Mouse (Mus musculus) small intestine, adult 2 months (tissue): ENCODE data around the gene Sema4g. TPM values are rescaled to one million over a fixed set of nuclear protein-coding genes. Genes with fewer than 3 reads are reported as not detected.

ENCODE experiments used
- H3K27ac ChIP-seq: fragments of 200-500 bp; 2 replicates; pipeline ENCODE4 v1.5.1; 2012; ENCODE audit warnings: low read depth, low read length, control low read depth, inconsistent platforms; ENCODE audit not compliant: insufficient read depth
- H3K27me3 ChIP-seq: fragments of 200-500 bp; 2 replicates; pipeline ENCODE4 v1.6.1; 2012; ENCODE audit warnings: mild to moderate bottlenecking, moderate library complexity, low read length, inconsistent platforms; ENCODE audit not compliant: control insufficient read depth, insufficient read depth
- H3K36me3 ChIP-seq: fragments of 200-500 bp; 2 replicates; pipeline ENCODE4 v1.6.1; 2012; ENCODE audit warnings: mild to moderate bottlenecking, low read length, control low read depth, inconsistent platforms; ENCODE audit not compliant: control insufficient read depth, insufficient read depth
- H3K4me1 ChIP-seq: fragments of 200-500 bp; 2 replicates; pipeline ENCODE4 v1.6.1; 2012; ENCODE audit warnings: low read length, inconsistent platforms, mixed read lengths; ENCODE audit not compliant: control insufficient read depth, insufficient read depth, insufficient read length
- H3K4me3 ChIP-seq: fragments of 200-500 bp; 2 replicates; pipeline ENCODE4 v1.5.1; 2012; ENCODE audit warnings: low read depth, mild to moderate bottlenecking, control low read depth, inconsistent platforms, low read length, moderate library complexity
- CTCF ChIP-seq: fragments of 200-500 bp; IDR thresholded peaks from 2 replicates; pipeline ENCODE4 v1.5.1; 2012; ENCODE audit warnings: low read depth, mild to moderate bottlenecking, control low read depth, inconsistent platforms, low read length, moderate library complexity, mixed read lengths; ENCODE audit not compliant: insufficient replicate concordance, insufficient read length; ENCODE audit errors: extremely low read depth
- POLR2A ChIP-seq: fragments of 200-500 bp; IDR thresholded peaks from 2 replicates; pipeline ENCODE4 v1.6.1; 2012; ENCODE audit warnings: low read depth, mild to moderate bottlenecking, control low read depth, inconsistent platforms, low read length, moderate library complexity
- WGBS: fragments of 180-500 bp; shearing (Covaris S2); methylation state at CpG from one replicate; pipeline ENCODE4 v1.1.7; 2018; 5-methylcytosine and 5-hydroxymethylcytosine counted together
- polyA plus RNA-seq: library from polyadenylated mRNA; depleted of rRNA; stranded (reverse); fragments of >200 nt; gene quantifications from 2 replicates; pipeline ENCODE4 v1.2.3, GENCODE M21; 2012

The Sema4g gene
- polyA plus RNA-seq, 1 experiment = 344 TPM

DNA sequence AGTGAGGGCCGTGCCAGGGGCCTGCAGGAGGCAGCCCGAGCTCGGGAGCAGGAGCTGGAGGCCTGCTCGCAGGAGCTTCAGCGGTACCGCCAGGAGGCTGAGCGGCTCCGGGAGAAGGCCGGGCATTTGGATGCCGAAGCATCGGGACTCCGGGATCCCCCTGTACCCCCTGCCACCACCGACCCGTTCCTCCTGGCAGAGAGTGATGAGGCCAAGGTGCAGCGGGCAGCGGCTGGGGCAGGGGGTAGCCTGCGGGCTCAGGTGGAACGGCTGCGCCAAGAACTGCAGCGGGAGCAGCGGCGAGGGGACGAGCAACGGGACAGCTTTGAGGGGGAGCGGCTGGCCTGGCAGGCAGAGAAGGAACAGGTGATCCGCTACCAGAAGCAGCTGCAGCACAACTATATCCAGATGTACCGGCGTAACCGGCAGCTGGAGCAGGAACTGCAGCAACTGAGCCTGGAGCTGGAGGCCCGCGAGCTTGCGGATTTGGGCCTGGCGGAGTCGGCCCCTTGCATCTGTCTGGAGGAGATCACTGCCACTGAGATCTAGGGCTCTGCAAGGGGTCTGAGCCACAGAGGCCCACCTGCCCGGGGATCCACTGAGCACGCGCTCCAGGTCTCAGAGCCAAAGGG, 37.2 kb downstream of the Sema4g start:
- H3K27me3 ChIP-seq = no peaks in the 10 kb centered on the region
- peaks cover 31% of the 10 kb centered on the region for H3K36me3 ChIP-seq
- peaks cover 13% of the 10 kb centered on the region for H3K4me1 ChIP-seq
- no peak overlapping the region for H3K27ac ChIP-seq
- no peak for TF ChIP-seq CTCF
- no peak for TF ChIP-seq POLR2A
- H3K4me3 ChIP-seq = no peak overlapping the region
- 94% methylated on average over 37 of the region's 37 CpGs for WGBS

DNA sequence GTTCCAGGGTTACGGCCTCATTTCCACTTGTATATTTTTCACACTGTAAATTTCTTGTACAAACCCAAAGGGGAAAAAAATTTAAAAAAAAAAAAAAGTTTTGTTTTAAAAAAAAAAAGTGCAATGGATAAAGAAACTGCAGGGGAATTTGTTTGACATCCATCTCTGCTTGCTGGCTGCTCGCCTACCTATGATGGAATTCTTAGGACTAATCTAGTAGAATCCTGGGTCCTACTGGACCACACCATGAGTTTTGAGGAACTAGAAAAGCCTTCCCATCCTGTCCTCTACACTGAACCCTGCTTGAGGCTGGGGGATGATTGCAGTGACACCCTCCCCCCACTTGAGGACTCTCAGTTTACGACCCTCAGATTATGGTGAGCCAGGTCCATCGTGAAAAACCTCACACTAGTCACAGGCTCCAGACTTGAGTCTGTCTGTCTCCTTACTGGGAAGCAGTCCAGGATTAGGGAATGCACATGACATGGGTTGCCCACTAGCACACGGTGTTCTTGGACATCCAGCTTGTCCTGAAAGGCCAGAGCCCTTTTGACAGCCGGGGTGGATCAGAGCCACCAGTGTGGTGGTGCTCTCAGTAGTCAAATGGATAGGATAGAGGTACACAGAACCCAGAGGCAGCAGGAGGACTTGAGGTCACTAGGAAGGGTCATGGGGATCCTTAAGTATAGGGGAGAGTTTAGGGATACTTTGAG, 38.2 kb downstream of the Sema4g start:
- TF ChIP-seq CTCF = no peak
- no peak for TF ChIP-seq POLR2A
- Histone ChIP-seq H3K36me3 (peaks cover 27% of the 10 kb centered on the region), H3K27ac (no peak overlapping the region), H3K27me3 (no peaks in the 10 kb centered on the region), H3K4me1 (peaks cover 20% of the 10 kb centered on the region), H3K4me3 (no peak overlapping the region)
- 53% methylated on average over 6 of the region's 6 CpGs for WGBS

DNA sequence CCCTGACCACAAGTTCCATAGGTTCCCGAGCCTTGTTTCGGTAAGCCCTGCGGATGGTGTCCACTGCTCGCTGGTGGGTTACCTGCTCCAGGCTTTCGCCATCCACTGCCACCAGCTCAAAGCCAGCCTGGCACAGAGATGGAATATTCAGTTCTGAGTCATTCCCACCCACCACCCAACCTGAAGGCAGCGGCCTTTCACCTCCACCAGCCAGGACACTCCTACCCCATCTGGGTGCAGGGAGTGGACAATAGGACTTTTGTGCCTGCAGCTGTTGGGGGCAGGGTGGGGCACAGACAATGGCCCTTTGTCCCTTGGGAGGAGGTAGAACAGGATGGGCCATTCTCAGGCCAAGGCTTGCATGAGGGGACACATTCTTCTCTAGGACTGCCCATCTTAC, 38.9 kb downstream of the Sema4g start:
- peaks cover 20% of the 10 kb centered on the region for H3K4me1 ChIP-seq
- no peaks in the 10 kb centered on the region for H3K27me3 ChIP-seq
- WGBS = 66% methylated on average over 6 of the region's 6 CpGs
- no peak overlapping the region for H3K27ac ChIP-seq
- H3K4me3 ChIP-seq = no peak overlapping the region
- H3K36me3 ChIP-seq = peaks cover 24% of the 10 kb centered on the region
- TF ChIP-seq CTCF (no peak), POLR2A (no peak)

DNA sequence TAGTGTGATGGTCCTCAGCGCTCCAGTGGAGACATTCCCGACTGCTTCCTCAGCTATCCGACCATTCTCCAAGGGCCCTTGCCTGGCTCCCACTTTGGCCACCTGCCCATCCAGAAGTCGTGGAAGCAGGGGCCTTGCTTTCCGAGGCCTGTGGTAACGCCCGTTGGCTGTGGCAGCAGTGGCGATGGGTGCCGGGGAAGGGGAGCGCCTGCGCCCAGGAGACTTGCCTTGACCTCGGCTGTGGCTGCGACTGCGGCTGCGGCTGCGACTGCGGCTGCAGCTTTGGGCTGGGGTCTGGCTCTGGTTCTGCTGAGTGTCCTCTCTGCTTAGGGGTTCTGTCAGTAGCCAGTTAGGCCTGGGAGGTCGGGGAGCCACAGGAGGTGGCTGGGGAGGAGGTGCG, 39.8 kb downstream of the Sema4g start:
- peaks cover 20% of the 10 kb centered on the region for H3K4me1 ChIP-seq
- peaks cover 20% of the 10 kb centered on the region for H3K36me3 ChIP-seq
- H3K4me3 ChIP-seq = no peak overlapping the region
- H3K27me3 ChIP-seq = no peaks in the 10 kb centered on the region
- no peak overlapping the region for H3K27ac ChIP-seq
- 80% methylated on average over 19 of the region's 19 CpGs for WGBS
- TF ChIP-seq CTCF (no peak), POLR2A (no peak)

DNA sequence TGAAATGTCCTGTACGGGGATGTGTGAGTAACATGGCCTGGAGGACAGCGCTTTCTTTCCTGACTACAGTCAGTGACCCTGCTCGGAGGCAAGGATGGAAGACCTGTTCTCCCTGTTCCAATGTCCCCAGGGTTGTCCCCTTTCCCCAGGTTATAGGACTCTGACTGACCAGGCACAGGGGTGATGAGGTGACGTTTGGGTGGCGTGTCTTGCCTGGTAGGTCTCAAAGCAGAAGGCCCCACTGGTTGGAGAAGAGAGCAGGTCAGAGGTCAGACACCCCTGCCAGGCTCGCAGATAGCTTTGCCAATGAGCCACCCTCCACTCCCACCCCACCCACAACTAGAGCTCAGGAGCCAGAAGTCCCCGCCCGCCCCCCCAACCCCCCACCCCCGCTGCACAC, 40.7 kb downstream of the Sema4g start:
- 69% methylated on average over 9 of the region's 9 CpGs for WGBS
- TF ChIP-seq POLR2A (no peak), CTCF (no peak)
- Histone ChIP-seq H3K27ac (no peak overlapping the region), H3K36me3 (peaks cover 17% of the 10 kb centered on the region), H3K4me3 (no peak overlapping the region), H3K27me3 (no peaks in the 10 kb centered on the region), H3K4me1 (peaks cover 18% of the 10 kb centered on the region)

DNA sequence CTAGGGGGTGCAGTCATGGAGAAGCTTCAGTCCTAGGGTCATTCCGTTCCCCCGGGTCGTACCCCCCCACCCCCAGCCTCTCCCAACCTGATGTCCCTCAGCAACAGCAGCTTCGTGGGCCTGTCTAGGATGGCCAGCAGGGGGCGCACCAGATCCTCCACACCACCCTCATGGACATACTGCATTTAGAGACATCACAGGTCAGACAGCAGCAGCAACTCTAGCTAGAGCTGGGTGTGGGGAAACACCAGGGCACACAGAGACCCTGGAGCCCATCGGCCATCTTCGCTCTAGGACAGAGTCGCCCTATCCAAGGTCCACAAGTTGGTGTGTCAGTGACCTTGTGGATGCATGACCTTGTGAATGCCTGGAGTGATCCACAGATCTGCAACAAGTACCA, 41.2 kb downstream of the Sema4g start:
- TF ChIP-seq CTCF = peak; percentile 86
- no peak for TF ChIP-seq POLR2A
- Histone ChIP-seq H3K36me3 (peaks cover 14% of the 10 kb centered on the region), H3K27me3 (no peaks in the 10 kb centered on the region), H3K4me1 (peaks cover 18% of the 10 kb centered on the region), H3K4me3 (no peak overlapping the region), H3K27ac (no peak overlapping the region)
- WGBS = 26% methylated on average over 8 of the region's 8 CpGs

DNA sequence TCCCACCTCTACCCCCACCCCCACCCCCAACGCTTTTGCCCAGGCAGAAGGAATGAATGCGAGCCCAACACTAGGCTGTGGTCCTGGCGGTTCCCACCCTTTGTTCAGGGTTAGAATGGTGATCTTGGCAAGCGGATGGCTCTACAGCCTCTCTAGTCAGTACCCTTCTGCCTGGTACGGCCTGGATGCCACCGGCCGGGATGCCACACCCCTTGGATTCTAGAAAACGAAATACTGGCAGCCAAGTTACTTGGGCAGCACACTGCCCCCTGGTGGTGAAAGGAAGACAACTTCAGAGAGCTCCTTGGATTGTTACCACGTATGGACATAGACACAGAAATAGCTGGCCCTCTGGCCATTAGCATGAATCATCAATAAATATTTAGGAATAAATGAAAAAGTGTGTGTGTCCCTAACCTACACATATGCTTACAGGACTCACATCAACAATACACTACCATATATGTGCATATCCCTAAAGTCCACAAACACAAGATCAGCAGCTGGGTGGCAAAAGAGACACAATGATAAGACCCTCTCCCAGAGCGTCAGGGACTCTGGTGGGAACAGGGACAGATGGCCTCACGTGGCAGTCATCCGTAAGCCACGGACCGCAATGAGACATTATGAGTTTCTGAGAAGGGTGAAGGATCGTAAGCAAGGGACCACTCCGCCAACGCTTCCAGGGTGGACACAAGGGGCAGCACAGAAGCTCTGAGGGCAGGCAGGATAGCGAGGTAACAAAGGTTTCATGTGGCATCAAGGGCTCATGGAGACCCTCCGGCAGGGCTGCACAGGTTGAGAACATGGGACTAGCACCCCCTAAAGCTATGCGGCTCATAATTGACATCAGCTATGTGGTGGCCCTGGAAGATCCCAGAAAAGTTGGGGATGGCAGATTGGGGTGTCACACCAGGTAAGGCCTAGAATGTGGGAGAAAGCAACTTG, 42.1 kb downstream of the Sema4g start:
- WGBS = 31% methylated on average over 20 of the region's 20 CpGs
- peaks cover 18% of the 10 kb centered on the region for H3K4me1 ChIP-seq

More for the DNA sequence above, 42.1 kb downstream of the Sema4g start:
- TF ChIP-seq CTCF (peak; percentile 82; the same call in 1 of the 2 replicates), POLR2A (no peak)
- Histone ChIP-seq H3K4me3 (peak overlapping the region; percentile 35), H3K27me3 (no peaks in the 10 kb centered on the region), H3K27ac (no peak overlapping the region), H3K36me3 (peaks cover 8% of the 10 kb centered on the region)
